Mouse (Mus musculus): ENCODE measurements around the gene Ntm.

Ntm gene

DNA sequence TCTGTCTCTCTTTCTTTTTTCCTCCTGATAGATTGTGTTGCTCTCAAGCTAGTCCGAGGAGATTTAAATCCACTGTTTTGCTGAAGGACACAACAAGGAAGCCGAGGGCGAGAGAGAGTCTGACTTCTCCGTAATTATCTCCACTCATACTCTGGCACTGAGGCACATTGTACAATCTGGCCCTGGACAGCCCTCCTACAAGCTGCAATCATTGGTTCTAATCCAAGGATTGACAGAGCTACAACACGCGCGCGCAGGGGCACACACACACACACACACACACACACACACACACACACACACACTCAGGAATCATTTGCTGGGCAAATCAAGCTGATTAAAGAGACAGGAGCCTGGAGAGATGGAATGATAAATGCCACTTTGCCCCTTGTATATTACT lies at the start of gene Ntm:
Ntm (minus strand) TSS at position 164 of the 400 bp plus-strand sequence.
- DNase-seq (ENCODE audit: low spot score), result peak; percentile 9

DNA sequence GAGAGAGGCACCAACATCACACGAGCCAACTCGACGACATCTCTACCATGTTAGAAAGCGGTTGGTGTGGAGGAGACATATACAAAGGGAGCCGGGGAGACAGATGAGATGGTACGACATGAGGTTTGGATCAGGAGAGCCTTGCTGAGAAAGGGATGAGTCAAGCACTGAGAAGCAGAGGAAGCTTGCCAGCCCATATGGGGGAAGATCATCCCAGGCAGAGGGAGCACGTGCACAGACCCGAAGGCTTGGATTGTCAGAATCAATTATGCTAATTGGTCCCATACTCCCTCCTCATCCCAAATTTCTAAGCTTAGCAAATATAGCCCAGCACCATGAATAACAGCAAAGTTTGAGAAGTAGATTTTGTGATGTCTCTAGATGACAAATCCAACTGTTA lies 42.8 kb upstream of the Ntm start:
- no peak for DNase-seq (ENCODE audit: low spot score)

DNA sequence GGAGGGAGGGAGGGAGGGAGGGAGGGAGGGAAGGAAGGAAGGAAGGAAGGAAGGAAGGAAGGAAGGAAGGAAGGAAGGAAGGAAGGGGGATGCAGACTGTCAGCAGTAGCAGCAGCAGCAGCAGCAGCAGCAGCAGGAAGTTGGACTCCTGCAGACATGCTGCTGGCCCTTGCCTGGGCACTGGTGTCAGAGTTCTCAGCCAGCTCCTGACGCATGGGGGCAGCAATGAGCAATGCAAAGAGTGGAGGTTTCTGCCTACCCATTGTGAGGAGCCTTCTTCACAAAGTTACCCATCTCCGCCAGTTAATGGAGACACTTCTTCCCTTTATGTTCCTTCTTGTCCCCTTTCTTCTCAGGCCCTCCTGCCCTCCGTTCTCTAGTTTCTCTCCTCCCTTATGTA lies 40.7 kb upstream of the Ntm start:
- peak; percentile 51 for DNase-seq (ENCODE audit: low spot score)

DNA sequence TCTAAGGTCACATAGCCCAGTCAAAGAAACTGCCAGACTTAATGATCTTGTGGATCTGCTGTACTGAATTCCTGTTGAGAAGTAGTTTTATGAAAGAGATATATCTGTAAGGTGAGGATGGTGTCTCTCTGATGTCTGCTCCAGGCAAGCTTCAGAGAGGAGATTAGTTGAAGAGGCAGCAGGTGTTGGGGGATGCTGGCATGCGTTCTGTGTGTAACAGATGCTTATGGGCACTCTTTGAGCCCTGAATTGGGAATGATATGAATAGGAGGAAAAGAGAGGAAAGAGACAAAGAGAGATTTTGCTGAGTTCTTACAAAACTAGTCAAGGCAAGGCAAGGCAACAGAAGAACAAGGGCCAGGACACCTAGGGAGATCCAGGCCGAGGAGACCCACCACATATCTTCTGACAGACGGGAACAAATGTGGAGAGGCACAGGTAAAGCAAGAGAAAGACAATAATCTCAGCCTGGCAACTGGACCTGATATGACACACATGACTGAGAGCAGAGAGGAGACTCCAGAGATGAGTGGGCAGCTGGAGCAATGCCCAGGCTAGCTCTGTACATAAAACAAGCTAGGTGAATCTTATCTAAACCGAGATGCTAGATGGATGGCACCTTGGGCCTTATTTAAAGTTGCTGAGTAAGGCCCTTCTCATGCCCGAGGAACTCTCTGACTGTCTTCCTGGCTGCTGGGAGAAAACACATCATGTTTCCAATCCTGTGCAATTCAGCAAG lies 18.4 kb upstream of the Ntm start:
- DNase-seq (ENCODE audit: low spot score), result no peak

DNA sequence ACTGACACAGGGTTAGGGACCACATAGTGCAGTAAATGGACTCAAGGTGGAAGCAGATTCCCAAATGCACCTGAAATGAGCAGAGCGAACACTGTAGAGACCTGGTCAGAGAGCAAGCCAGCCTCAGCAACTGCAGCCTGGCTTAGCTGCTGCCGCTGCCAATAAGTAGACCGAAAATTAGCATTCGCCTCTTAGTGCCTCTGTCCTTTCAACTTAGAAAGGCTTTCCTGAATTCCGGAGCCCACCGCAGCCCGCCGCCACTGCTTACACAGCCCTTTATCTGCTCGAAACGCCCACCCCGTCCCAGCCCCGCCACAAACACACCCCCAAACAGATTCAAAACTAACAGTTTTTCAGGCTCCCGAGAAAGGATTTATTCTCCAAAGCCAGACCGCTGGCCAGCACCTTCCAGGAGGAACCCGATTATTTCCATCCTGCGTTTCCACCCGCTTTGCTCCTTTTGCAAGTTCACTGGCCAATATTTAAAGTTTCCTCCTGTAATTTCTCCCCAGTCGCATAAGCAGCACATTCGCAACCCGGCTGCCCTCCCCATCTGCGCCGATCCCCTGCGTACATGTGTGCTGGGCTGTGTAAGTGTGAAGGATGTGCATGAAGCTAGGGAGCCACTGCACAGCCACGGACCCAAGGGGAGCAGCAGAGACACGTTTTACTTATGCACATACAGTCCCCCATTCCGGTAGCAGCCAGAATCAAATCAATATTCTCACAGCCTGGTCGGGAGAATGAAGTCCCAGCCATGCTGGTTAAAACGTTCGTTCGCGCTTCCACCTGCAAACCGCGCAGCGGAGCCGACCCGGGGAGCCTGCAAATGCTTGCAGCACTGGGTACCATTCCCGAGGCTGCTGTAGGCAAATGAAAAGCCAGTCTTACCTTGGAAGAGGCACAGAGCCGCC lies 730 bp downstream of the Ntm start:
- no peak for DNase-seq (ENCODE audit: low spot score)

DNA sequence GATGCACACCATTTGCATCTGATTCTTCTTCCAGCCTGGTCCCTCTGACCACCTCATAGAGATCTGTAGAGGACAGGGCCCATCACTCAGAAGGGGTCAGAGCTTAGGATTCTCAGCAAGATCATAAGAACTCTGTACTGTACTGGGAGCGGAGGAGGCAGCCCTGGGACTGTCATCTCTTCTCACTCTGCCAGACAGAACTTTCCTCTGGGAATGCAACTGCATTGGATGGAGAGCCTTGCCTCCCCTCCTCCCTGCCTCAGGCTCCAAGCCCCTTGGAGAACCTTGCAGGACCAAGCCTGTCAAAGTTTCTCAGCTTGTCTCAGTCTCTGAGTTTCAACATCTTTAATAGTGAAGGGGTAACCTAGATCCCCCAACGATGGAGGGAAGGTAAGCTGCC lies 1.4 kb downstream of the Ntm start:
- DNase-seq (ENCODE audit: low spot score), result no peak

DNA sequence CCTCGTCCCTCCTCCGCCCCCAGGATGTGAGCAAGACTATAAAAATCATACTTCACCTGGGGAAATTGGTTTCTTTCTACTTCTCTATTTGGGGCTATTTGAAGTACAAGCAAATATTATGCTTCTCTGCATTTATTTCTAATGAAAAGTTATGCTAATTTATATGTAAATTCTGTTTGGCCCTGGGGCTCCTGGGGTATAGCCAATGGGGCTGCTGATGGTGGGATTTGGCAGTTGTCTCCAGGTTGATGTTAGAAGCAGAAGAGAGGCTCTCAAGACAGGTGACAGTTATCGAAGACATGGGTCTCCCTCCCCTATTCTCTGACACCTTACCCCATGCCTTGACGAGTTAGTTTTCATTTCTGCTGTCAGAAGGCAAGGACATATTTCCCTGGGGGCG lies 2.2 kb downstream of the Ntm start:
- DNase-seq (ENCODE audit: low spot score), result no peak

DNA sequence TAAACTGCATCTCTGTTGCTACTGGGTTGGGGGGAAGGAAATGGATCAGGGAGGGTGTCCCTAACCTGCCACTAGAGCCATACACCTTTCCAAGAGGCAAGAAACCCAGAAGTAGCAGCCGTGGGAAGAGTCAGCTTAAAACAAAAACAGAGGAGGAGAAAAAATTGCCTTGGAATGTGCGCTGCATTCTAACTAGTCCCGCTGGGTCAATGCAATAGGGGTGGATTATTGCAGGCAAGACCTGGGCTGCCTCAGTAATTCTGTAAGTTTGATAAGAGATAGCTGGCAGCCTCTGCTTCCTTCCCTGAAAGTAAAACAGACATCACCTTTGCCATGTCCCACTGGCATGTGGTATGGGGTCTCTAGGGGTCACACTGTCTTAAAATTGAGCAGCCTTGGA lies 2.7 kb downstream of the Ntm start:
- no peak for DNase-seq (ENCODE audit: low spot score)

DNA sequence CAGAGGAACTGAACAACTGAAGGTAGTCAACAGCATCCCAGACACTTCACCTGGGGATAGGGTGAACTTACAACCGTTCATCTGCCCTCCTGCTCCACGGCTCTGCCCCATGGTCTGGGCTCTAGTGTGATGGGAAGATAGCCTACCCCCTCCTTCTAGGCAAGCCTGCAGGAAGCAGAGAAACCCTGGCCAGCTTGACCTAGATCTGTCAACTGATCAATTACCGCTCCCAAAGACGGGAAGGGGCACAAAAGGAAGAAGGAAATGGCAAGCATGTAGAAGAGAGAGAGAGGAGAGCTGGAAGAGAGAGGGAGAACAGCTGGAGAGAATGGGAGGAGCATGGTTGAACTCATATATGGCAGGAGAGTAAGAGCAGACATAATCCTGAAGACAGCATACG lies 6.0 kb downstream of the Ntm start:
- no peak for DNase-seq (ENCODE audit: low spot score)

DNA sequence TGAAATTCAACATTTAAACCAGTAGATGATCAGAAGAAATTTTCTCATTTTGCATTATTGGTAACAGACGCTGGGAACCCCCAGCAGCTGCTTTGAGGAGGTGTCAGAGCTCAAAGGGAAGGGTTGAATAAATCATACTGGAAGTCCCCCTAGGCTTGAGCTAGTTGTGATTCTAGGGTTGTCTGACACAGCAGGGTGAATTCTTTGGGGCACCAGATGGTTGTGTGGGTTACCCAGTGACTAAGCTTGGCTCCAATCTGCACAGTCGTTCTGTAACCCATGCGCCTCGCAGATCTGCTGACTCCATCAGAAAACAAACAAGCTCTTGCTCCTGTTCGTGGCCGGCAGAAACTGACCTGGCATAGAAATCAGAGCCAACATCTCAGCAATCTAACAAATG lies 8.9 kb downstream of the Ntm start:
- DNase-seq (ENCODE audit: low spot score), result no peak

DNA sequence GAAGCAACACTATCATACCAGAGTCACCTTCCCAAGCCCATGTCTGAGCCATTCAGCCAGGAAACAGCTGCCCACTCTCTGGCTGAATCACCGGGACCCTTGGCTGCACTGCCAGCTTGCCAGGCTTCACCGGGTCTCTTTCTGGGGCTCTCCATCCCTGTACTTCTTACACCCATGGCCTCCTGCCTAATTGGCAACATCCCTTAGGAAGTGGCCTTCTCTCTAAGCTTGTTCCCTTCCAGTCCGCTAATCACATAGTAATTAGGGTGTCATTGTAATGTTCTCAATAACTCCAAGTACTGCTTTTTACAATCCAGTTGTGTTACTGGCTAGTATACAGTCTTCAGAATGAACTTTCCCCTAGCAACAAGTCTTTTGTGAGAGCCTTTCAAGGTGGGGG lies 13.9 kb downstream of the Ntm start:
- no peak for DNase-seq (ENCODE audit: low spot score)

DNA sequence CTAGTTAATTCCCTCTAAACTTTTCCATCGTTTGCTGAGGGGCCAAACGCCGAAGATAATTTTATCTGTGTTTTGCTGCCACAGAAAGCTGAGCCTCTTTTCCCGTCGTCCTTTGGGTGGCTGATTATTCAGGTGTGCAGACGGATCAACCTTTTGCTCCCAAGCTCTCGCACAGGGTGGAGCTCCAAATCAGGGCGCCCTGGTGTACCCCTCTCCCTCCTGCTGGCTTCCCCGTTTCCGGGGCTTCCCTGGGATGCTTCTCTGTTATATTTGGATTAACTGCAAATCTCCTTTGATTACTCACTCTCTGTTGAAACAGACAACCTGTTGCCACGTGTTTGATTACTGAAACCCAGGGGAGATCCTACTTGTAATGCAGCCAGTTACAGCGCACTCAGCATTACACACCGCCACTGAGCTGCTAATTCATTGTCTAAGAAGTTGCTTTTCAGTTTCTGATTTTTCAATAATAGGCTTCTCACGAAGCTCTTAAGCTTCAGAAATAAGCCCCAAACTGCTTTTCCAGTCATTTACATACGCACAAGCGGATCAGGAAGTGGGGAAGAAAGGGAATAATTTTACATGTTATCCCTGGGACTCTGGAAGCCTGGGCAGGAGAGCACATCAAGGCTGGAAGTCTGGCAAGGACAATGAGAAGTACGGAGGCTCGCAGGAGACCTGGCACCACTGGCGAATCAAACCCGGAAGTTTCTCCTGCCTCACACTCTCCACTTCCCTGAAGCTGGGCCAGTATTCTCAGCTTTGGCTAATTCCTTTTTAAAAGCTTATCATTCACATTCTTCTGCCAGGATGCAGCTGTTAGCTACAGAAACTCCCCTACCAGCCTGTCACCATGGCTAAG lies 19.5 kb downstream of the Ntm start:
- DNase-seq (ENCODE audit: low spot score), result no peak

DNA sequence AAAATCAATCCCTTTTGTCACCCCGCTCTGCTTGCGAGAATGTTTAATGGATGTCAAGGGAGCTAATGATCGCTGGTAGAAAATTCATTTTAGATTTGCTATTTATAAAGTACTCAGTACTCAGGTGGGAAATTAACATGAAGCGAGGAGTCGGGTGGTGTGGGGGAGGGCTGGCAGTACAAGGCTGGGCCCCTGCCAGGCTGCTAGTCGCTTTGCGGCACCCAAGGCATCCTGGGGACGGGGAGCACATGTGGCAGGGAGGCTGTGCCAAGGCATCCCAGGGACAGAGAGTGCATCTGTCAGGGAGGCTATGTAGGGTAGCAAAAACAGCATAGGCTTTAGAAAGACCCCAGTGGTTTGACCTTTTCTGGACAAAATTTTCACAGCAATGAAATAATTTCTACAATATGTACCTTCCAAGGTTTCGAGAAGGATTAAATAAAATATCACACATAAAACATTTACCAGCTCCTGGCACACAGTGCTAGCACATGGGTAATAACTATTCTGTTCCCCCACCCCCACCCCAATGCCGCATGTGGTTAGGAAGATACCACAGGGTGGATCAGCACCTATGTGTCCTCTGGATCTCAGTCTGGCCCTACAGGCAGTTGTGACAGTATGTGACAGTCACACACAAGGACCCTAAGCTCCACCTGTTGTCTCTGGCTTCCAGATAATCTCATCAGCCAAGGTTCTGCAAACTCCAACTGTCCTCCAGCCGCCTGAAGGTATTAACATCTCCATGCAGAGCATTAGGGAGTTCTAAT lies 20.6 kb downstream of the Ntm start:
- DNase-seq (ENCODE audit: low spot score), result no peak

DNA sequence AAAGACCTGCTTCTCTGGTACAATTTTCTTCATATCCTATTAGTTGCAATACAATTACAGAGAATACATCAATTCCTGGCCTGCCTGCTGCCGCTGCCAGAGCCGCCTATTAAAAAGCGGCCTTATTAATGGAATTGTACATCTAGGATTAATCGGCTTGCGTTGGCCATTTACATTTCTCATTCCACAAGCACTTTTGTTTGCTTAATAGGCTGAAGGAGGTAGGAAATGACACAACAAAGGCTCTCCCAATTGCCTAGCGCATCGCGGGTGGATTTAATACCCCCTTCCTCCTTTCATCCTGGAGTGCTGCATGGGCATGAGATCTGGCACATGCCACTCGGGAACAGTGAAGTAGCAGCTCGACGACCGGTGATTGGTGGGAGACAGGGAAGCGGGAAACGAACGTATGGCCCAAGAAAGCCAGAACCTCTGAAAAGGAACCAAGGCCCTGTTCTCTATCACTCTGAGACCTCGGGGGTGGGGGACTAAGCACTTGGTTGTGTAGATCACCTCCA lies 23.4 kb downstream of the Ntm start:
- no peak for DNase-seq (ENCODE audit: low spot score)

DNA sequence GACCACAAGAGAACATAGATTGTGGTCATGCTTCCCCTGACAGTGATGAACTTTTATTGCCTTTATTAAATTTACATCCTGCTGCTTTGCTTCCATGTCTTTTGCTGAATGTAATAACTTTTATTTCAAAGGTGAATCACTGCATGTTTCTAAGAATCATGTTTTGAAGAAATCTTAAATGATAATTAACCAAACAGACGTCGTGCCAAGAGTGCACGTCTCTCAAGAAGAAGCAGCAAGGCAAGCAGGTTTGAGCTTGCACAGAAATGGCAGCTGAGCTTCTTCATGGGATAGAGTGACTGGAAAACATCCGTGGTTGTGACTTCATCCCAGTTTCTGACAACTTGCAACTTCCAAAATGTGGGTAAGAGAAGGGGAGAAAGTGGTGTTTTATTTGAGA lies 34.1 kb downstream of the Ntm start:
- DNase-seq (ENCODE audit: low spot score), result no peak

DNA sequence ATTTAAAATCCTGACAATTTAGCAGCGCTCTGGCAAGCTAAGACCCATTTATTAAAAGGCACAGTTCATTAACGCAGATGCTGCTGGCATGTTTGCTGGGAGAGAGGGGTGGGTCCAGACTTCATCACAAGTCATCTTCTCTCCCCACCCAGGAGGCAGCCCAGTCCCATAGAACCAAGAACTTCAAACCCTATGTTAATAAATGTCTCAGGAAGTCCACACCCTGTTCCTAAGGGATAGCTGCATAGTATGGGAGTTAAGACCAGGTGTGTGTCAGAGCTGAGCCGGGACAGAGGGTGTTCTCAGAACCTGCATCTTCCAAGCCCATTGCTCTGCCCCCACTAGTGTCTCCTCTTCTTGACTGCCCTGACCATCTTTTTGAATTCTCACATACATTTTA lies 37.6 kb downstream of the Ntm start:
- no peak for DNase-seq (ENCODE audit: low spot score)

DNA sequence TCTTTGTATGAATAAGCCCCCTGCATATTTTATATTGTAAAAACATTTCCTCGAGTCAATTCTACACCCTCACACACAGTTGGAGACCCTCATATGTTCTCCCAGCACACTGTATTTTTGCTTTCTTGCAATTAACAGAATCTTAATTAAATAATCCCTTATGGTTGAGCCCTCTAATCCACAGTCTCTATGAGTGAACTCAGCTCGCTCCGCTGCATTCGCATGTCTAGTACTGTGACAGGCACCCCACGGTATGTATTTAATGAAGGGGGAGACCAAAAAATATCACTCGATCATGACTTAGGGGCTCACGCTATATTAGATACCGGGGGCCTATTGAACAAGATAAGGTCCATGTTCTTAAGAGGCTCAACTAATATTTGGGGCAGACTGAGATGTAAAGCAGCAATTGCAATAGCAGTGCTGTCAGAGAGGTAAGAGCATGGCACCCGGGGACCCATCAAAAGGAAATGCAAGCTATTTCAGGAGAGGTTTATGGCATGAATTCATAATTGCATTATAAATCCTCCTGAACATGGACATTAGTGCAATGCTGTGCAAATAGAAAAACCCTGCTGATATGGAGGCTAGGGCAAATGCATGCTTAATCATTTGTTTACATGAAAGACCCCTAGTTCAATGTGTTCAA lies 64.4 kb downstream of the Ntm start:
- no peak for DNase-seq (ENCODE audit: low spot score)

DNA sequence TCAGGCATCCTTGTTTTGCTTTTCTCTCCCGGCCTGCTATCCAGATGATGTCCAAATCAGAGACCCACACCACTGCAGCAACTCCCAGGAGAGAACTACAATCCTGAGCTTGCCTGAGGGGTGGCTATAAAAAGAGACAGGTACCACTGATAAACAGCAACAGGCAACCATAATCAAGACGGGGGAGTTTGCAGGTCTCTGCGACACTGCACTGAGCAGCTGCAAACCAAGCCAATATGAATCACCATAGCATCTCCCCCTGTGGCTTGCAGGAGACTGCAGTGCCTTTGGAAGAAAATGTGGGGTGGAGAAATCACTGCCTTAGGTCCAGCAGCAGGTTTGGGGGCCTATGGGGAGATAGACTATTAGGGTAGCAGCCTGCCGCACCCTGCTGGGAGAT lies 65.5 kb downstream of the Ntm start:
- DNase-seq (ENCODE audit: low spot score), result no peak

DNA sequence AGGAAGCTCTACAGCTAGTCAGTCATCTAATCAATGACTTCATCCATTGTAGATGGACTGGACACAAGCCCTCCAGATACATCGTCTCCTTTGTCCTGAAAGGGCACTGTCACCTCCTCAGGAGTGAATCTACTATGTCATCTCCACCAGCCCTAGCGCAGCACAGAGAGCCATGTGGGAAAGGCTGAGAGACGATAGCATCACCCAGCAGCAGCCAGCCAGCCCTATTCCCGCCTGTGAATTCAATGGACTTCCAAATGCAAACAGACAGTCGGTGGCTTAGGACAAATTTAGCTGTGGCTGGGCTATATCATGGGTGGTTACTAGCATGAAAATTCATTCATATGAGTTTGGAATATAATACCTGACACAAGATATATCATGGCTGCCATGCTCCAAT lies 70.1 kb downstream of the Ntm start:
- no peak for DNase-seq (ENCODE audit: low spot score)

DNA sequence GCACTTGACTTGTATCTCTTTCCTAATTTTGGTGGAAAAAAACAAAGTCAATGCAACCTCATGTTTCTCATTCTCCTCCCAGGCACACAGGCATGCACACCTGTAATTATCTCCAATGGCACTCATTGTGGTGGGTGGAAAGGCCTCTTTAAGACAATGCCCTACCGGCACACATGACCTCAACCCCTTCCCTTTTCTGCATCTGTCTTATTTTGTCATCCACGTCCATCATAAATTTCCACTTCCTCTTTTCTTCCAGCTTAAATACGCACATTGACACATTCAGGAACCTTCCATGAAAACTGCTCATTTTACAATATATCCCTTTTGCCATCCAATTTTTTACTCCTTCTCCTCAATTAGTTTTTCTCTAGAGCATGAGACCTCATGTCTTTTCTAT lies 74.2 kb downstream of the Ntm start:
- no peak for DNase-seq (ENCODE audit: low spot score)

DNA sequence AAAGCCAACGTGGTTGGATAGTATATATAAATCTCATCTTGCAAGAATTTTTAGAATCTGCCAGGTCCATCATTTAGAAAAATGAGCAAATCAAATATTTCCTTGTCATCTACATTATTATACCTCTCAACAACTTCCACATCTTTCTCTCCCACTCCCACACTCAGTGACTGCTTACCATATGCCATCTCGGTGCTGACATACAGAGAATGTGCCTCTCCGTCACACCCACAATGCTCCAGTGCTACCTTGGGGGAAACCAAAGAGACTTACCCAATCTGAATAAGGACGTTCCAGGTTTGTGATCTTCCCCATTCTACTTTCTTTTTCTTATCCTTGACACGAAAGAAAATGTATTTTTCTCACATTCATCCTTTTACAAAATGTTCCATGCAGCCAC lies 75.0 kb downstream of the Ntm start:
- DNase-seq (ENCODE audit: low spot score), result no peak

Data from lung, postnatal 25 days (tissue).